Mouse (Mus musculus): ENCODE data around the gene Nlgn1. TPM values are rescaled to one million over a fixed set of nuclear protein-coding genes. Genes with fewer than 3 reads are reported as not detected.

The Nlgn1 gene
- total RNA-seq (2022), result not detected

- no peak for DNase-seq (ENCODE audit: low spot score)
Observed at GRCm38 (mm10) chr3:26332400-26333238, at the start of gene Nlgn1. TSS of gene Nlgn1 (minus strand) at chr3:26332460.

GRCm38 (mm10) chr3:26378272-26378671 is 46.0 kb upstream of the Nlgn1 start:
- DNase-seq (ENCODE audit: low spot score), result no peak

GRCm38 (mm10) chr3:26355082-26355481 is 22.8 kb upstream of the Nlgn1 start:
- no peak for DNase-seq (ENCODE audit: low spot score)

- no peak for DNase-seq (ENCODE audit: low spot score)
Observed at GRCm38 (mm10) chr3:26354483-26355030, 22.3 kb upstream of the Nlgn1 start.

GRCm38 (mm10) chr3:26337495-26337894 is 5.2 kb upstream of the Nlgn1 start:
- DNase-seq (ENCODE audit: low spot score), result no peak

- DNase-seq (ENCODE audit: low spot score), result no peak
Observed at GRCm38 (mm10) chr3:26333239-26333811, 1.1 kb upstream of the Nlgn1 start.

GRCm38 (mm10) chr3:26331177-26332061 is 841 bp downstream of the Nlgn1 start:
- DNase-seq (ENCODE audit: low spot score), result no peak

GRCm38 (mm10) chr3:26330863-26331176 is 1.4 kb downstream of the Nlgn1 start:
- no peak for DNase-seq (ENCODE audit: low spot score)

- DNase-seq (ENCODE audit: low spot score), result no peak
Observed at GRCm38 (mm10) chr3:26330019-26330418, 2.2 kb downstream of the Nlgn1 start.

GRCm38 (mm10) chr3:26324510-26324909 is 7.8 kb downstream of the Nlgn1 start:
- no peak for DNase-seq (ENCODE audit: low spot score)

- DNase-seq (ENCODE audit: low spot score), result no peak
Observed at GRCm38 (mm10) chr3:26317397-26317796, 14.9 kb downstream of the Nlgn1 start.

GRCm38 (mm10) chr3:26297869-26298268 is 34.4 kb downstream of the Nlgn1 start:
- DNase-seq (ENCODE audit: low spot score), result no peak

- no peak for DNase-seq (ENCODE audit: low spot score)
Observed at GRCm38 (mm10) chr3:26270894-26271795, 61.1 kb downstream of the Nlgn1 start.

- no peak for DNase-seq (ENCODE audit: low spot score)
Observed at GRCm38 (mm10) chr3:26246564-26246963, 85.7 kb downstream of the Nlgn1 start.

GRCm38 (mm10) chr3:26243274-26243673 is 89.0 kb downstream of the Nlgn1 start:
- no peak for DNase-seq (ENCODE audit: low spot score)

- DNase-seq (ENCODE audit: low spot score), result no peak
Observed at GRCm38 (mm10) chr3:26230006-26230405, 102.3 kb downstream of the Nlgn1 start.

GRCm38 (mm10) chr3:26228827-26229226 is 103.4 kb downstream of the Nlgn1 start:
- no peak for DNase-seq (ENCODE audit: low spot score)

GRCm38 (mm10) chr3:26228172-26228781 is 104.0 kb downstream of the Nlgn1 start:
- no peak for DNase-seq (ENCODE audit: low spot score)

- DNase-seq (ENCODE audit: low spot score), result no peak
Observed at GRCm38 (mm10) chr3:26223500-26223899, 108.8 kb downstream of the Nlgn1 start.

GRCm38 (mm10) chr3:26216231-26216630 is 116.0 kb downstream of the Nlgn1 start:
- DNase-seq (ENCODE audit: low spot score), result no peak

GRCm38 (mm10) chr3:26202702-26203101 is 129.6 kb downstream of the Nlgn1 start:
- no peak for DNase-seq (ENCODE audit: low spot score)
